Mouse (Mus musculus): ENCODE data around the gene Rnase12. TPM values are rescaled to one million over a fixed set of nuclear protein-coding genes. Genes with fewer than 3 reads are reported as not detected.
"Not testable (repeated sequence)": the region's sequence is repeated elsewhere in the genome, so short reads cannot be mapped to it uniquely, and the experiment has no call there.

The Rnase12 gene
- polyA plus RNA-seq (2014; fragmentation: Nextera tagmentation; extraction: Ambion mirVana) = not detected in 2 replicates

GRCm38 (mm10) chr14:51057401-51057831 is at the start of gene Rnase12:
Gene Rnase12, minus strand, starts transcription at chr14:51057661.
- no peak within 1 kb of the TSS for H3K4me2 ChIP-seq (ENCODE audit: low read depth, severe bottlenecking)
- ATAC-seq (ENCODE audit: insufficient number of reproducible peaks, low FRiP score, low TSS enrichment, low read depth) (no peak), DNase-seq (ENCODE audit: low spot score) (no peak)
- H3K9ac ChIP-seq (ENCODE audit: low read length) = no peak within 1 kb of the TSS
- no peaks in the 10 kb centered on the region for H3K9me3 ChIP-seq (ENCODE audit: control insufficient read depth, low read length)
- H3K27me3 ChIP-seq (ENCODE audit: control insufficient read depth, insufficient read depth, low read length) = no peaks in the 10 kb centered on the region
- WGBS = 76% methylated on average over 9 of the region's 9 CpGs
- H3K36me3 ChIP-seq (ENCODE audit: control insufficient read depth, insufficient read depth, low read length) = no peaks in the 10 kb centered on the region
- H3K27ac ChIP-seq (replicated peaks; ENCODE audit: low read depth, low read length) = no peak within 1 kb of the TSS
- H3K4me3 ChIP-seq (ENCODE audit: low read depth, low read length) = no peak within 1 kb of the TSS
- H3K4me1 ChIP-seq (ENCODE audit: control insufficient read depth, insufficient read depth, low read length) = no peaks in the 10 kb centered on the region

GRCm38 (mm10) chr14:51106449-51106967 is 49.0 kb upstream of the Rnase12 start:
- Histone ChIP-seq H3K9me3 (ENCODE audit: control insufficient read depth, low read length) (no peaks in the 10 kb centered on the region), H3K27me3 (ENCODE audit: control insufficient read depth, insufficient read depth, low read length) (no peaks in the 10 kb centered on the region)
- no peak for ATAC-seq (ENCODE audit: insufficient number of reproducible peaks, low FRiP score, low TSS enrichment, low read depth)

GRCm38 (mm10) chr14:51104366-51104765 is 46.9 kb upstream of the Rnase12 start:
- H3K36me3 ChIP-seq (ENCODE audit: control insufficient read depth, insufficient read depth, low read length) = no peaks in the 10 kb centered on the region
- no peak overlapping the region for H3K4me3 ChIP-seq (ENCODE audit: low read depth, low read length)
- H3K9ac ChIP-seq (ENCODE audit: low read length) = no peak overlapping the region
- no peak overlapping the region for H3K27ac ChIP-seq (replicated peaks; ENCODE audit: low read depth, low read length)
- 92% methylated on average over 2 of the region's 2 CpGs for WGBS
- no peaks in the 10 kb centered on the region for H3K27me3 ChIP-seq (ENCODE audit: control insufficient read depth, insufficient read depth, low read length)
- H3K9me3 ChIP-seq (ENCODE audit: control insufficient read depth, low read length) = no peaks in the 10 kb centered on the region
- no peaks in the 10 kb centered on the region for H3K4me1 ChIP-seq (ENCODE audit: control insufficient read depth, insufficient read depth, low read length)
- H3K4me2 ChIP-seq (ENCODE audit: low read depth, severe bottlenecking) = no peak overlapping the region
- DNase-seq (ENCODE audit: low spot score) (no peak), ATAC-seq (ENCODE audit: insufficient number of reproducible peaks, low FRiP score, low TSS enrichment, low read depth) (no peak)

More at GRCm38 (mm10) chr14:51106449-51106967, 49.0 kb upstream of the Rnase12 start:
- no peaks in the 10 kb centered on the region for H3K36me3 ChIP-seq (ENCODE audit: control insufficient read depth, insufficient read depth, low read length)
- no peak overlapping the region for H3K4me3 ChIP-seq (ENCODE audit: low read depth, low read length)
- no peaks in the 10 kb centered on the region for H3K4me1 ChIP-seq (ENCODE audit: control insufficient read depth, insufficient read depth, low read length)
- H3K4me2 ChIP-seq (ENCODE audit: low read depth, severe bottlenecking) = no peak overlapping the region
- H3K27ac ChIP-seq (replicated peaks; ENCODE audit: low read depth, low read length) = no peak overlapping the region
- no peak overlapping the region for H3K9ac ChIP-seq (ENCODE audit: low read length)
- no peak for DNase-seq (ENCODE audit: low spot score)

DNA sequence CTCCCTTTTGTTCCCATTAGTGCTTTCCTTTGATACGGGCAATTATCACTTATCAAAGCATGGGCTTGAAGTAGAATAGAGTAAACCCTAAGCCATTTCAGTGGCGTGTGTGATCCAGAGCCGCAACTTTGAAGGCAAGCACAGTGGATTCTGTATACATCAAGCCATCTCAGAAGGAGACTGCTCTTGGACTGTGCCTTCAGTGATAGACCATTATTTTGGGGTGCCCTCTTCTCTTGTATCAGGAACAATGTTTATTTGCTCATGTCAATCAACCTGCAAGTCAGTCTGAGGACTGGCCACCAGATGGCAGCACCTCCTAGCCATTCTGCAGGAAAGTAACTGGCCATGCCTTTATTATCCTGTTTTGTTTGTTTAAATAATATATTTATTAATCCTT is 45.8 kb upstream of the Rnase12 start:
- Histone ChIP-seq H3K4me3 (ENCODE audit: low read depth, low read length) (no peak overlapping the region), H3K36me3 (ENCODE audit: control insufficient read depth, insufficient read depth, low read length) (no peaks in the 10 kb centered on the region), H3K9me3 (ENCODE audit: control insufficient read depth, low read length) (no peaks in the 10 kb centered on the region), H3K4me1 (ENCODE audit: control insufficient read depth, insufficient read depth, low read length) (no peaks in the 10 kb centered on the region), H3K27ac (replicated peaks; ENCODE audit: low read depth, low read length) (no peak overlapping the region), H3K9ac (ENCODE audit: low read length) (no peak overlapping the region), H3K4me2 (ENCODE audit: low read depth, severe bottlenecking) (no peak overlapping the region), H3K27me3 (ENCODE audit: control insufficient read depth, insufficient read depth, low read length) (no peaks in the 10 kb centered on the region)
- DNase-seq (ENCODE audit: low spot score) (peak; percentile 81), ATAC-seq (ENCODE audit: insufficient number of reproducible peaks, low FRiP score, low TSS enrichment, low read depth) (no peak)
- 67% methylated on average over 3 of the region's 3 CpGs for WGBS

- Histone ChIP-seq H3K9ac (ENCODE audit: low read length) (no peak overlapping the region), H3K4me1 (ENCODE audit: control insufficient read depth, insufficient read depth, low read length) (no peaks in the 10 kb centered on the region), H3K4me3 (ENCODE audit: low read depth, low read length) (no peak overlapping the region), H3K27me3 (ENCODE audit: control insufficient read depth, insufficient read depth, low read length) (no peaks in the 10 kb centered on the region), H3K9me3 (ENCODE audit: control insufficient read depth, low read length) (no peaks in the 10 kb centered on the region), H3K4me2 (ENCODE audit: low read depth, severe bottlenecking) (no peak overlapping the region), H3K36me3 (ENCODE audit: control insufficient read depth, insufficient read depth, low read length) (no peaks in the 10 kb centered on the region), H3K27ac (replicated peaks; ENCODE audit: low read depth, low read length) (no peak overlapping the region)
- 74% methylated on average over 9 of the region's 9 CpGs for WGBS
- no peak for ATAC-seq (ENCODE audit: insufficient number of reproducible peaks, low FRiP score, low TSS enrichment, low read depth)
- no peak for DNase-seq (ENCODE audit: low spot score)
Measured at GRCm38 (mm10) chr14:51101284-51101683, 43.8 kb upstream of the Rnase12 start.

DNA sequence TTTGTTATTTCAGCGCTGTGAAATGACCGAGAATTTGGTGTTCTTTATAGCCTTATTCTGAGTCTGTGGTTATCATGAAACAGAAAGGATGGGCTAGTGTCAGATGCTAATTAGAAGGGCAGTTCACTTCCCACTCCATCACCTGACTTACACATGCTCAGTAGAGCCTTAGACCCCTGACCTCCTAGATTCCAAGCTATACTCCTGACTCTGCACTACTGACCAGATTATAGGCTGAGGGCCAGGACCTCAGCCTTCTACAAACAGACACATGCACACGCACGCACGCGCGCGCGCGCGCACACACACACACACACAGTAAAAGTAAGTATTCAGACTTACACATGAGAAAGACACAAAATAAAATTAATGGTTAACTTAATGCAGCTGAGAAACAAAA is 41.5 kb upstream of the Rnase12 start:
- Histone ChIP-seq H3K36me3 (ENCODE audit: control insufficient read depth, insufficient read depth, low read length) (no peaks in the 10 kb centered on the region), H3K27me3 (ENCODE audit: control insufficient read depth, insufficient read depth, low read length) (no peaks in the 10 kb centered on the region), H3K4me1 (ENCODE audit: control insufficient read depth, insufficient read depth, low read length) (no peaks in the 10 kb centered on the region), H3K4me2 (ENCODE audit: low read depth, severe bottlenecking) (no peak overlapping the region), H3K4me3 (ENCODE audit: low read depth, low read length) (no peak overlapping the region), H3K27ac (replicated peaks; ENCODE audit: low read depth, low read length) (no peak overlapping the region), H3K9ac (ENCODE audit: low read length) (no peak overlapping the region), H3K9me3 (ENCODE audit: control insufficient read depth, low read length) (no peaks in the 10 kb centered on the region)
- DNase-seq (ENCODE audit: low spot score) (no peak), ATAC-seq (ENCODE audit: insufficient number of reproducible peaks, low FRiP score, low TSS enrichment, low read depth) (no peak)
- WGBS = 97% methylated on average over 11 of the region's 11 CpGs

DNA sequence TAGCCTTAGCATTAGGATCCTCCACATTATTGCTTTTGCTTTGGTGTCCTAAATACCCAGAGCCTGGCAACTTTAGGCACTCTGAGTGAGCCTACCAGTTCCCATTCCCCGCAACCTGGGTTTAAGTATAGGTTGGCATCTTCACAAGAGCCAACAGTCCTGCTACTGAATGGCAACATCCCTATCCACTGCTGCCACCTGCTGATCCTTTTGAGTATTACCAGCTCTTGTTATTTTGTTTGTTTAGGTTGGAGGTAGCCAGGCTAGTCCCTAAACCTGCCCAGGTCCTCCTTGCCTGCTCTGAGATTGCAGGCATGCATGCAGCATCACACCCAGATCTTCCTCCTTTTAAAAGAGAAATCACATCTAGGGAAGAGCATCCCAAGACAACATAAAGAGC is 40.8 kb upstream of the Rnase12 start:
- H3K9me3 ChIP-seq (ENCODE audit: control insufficient read depth, low read length); H3K36me3 ChIP-seq (ENCODE audit: control insufficient read depth, insufficient read depth, low read length); H3K9ac ChIP-seq (ENCODE audit: low read length); H3K27me3 ChIP-seq (ENCODE audit: control insufficient read depth, insufficient read depth, low read length); H3K4me3 ChIP-seq (ENCODE audit: low read depth, low read length); H3K27ac ChIP-seq (replicated peaks; ENCODE audit: low read depth, low read length); H3K4me1 ChIP-seq (ENCODE audit: control insufficient read depth, insufficient read depth, low read length); H3K4me2 ChIP-seq (ENCODE audit: low read depth, severe bottlenecking): not testable (repeated sequence)
- ATAC-seq (ENCODE audit: insufficient number of reproducible peaks, low FRiP score, low TSS enrichment, low read depth) (peak; percentile 44; the same call in 1 of the 2 replicates), DNase-seq (ENCODE audit: low spot score) (peak; percentile 62)
- whole genome bisulfite sequencing = 36% methylated on average over 1 of the region's 1 CpGs

DNA sequence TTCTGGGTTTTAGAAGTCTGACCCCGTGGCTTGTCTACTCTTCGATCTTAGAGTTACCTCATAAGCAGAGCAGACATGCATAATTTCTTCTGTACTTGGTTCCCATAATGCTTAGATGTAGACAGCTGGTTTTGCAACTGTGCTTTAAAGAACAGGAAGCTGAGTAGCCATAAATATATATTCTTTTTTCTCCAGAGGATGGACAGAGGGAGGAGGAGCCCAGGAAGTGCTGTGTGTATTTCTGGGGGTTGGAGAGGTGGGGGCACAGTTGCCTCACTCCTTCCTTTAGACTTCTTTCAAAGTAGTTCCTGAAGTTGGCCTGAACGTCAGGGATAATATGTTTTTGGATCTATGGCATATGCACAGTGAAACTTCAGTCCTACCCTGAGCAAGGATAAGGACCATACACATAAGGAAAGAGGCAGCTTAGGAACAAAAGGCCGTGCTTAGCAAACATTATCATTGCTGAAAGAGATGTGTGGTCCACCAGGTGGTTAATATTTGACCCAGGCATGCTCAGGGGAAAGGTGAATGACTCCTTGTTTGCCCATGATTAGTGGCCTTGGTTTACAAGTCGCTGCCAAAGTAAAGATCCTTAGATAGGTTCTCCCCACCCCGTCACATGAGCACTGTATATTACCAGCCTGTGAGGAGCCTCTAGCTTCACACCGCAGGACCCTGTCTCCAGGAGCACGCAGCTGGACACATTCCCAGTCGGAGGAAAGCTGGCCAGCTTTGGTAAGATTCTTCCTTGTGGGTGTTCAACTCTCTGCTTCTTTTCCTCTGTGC is 38.5 kb upstream of the Rnase12 start:
- no peak overlapping the region for H3K4me2 ChIP-seq (ENCODE audit: low read depth, severe bottlenecking)
- no peak overlapping the region for H3K9ac ChIP-seq (ENCODE audit: low read length)
- no peak overlapping the region for H3K27ac ChIP-seq (replicated peaks; ENCODE audit: low read depth, low read length)
- H3K4me3 ChIP-seq (ENCODE audit: low read depth, low read length) = no peak overlapping the region
- H3K27me3 ChIP-seq (ENCODE audit: control insufficient read depth, insufficient read depth, low read length) = no peaks in the 10 kb centered on the region
- no peaks in the 10 kb centered on the region for H3K36me3 ChIP-seq (ENCODE audit: control insufficient read depth, insufficient read depth, low read length)
- no peak for DNase-seq (ENCODE audit: low spot score)
- H3K4me1 ChIP-seq (ENCODE audit: control insufficient read depth, insufficient read depth, low read length) = no peaks in the 10 kb centered on the region
- no peak for ATAC-seq (ENCODE audit: insufficient number of reproducible peaks, low FRiP score, low TSS enrichment, low read depth)
- WGBS = 73% methylated on average over 9 of the region's 9 CpGs
- no peaks in the 10 kb centered on the region for H3K9me3 ChIP-seq (ENCODE audit: control insufficient read depth, low read length)
